Mouse (Mus musculus) testis, adult 2 months (tissue): Measurements from ENCODE around the gene Itpkb. TPM values are rescaled to one million over a fixed set of nuclear protein-coding genes. Genes with fewer than 3 reads are reported as not detected.

Experiments
- H3K27ac ChIP-seq: fragments of 200-500 bp; 2 replicates; pipeline ENCODE4 v1.5.1; 2012; ENCODE audit warnings: low read depth, low read length; ENCODE audit not compliant: control insufficient read depth, insufficient read depth
- H3K27me3 ChIP-seq: fragments of 200-500 bp; 2 replicates; pipeline ENCODE4 v1.6.1; 2012; ENCODE audit warnings: mild to moderate bottlenecking, low read length, moderate library complexity; ENCODE audit not compliant: control insufficient read depth, insufficient read depth
- H3K36me3 ChIP-seq: fragments of 200-500 bp; 2 replicates; pipeline ENCODE4 v1.6.1; 2012; ENCODE audit warnings: mild to moderate bottlenecking, low read length; ENCODE audit not compliant: control insufficient read depth, insufficient read depth
- H3K4me1 ChIP-seq: fragments of 200-500 bp; 2 replicates; pipeline ENCODE4 v1.6.1; 2012; ENCODE audit warnings: low read length; ENCODE audit not compliant: control insufficient read depth, insufficient read depth
- H3K4me3 ChIP-seq: fragments of 200-500 bp; 2 replicates; pipeline ENCODE4 v1.5.1; 2012; ENCODE audit warnings: low read depth, mild to moderate bottlenecking, low read length, moderate library complexity, mixed read lengths; ENCODE audit not compliant: control insufficient read depth
- CTCF ChIP-seq: fragments of 200-500 bp; IDR thresholded peaks from 2 replicates; pipeline ENCODE4 v1.5.1; 2012; ENCODE audit warnings: low read depth, mild to moderate bottlenecking, inconsistent platforms, low read length, moderate library complexity; ENCODE audit not compliant: control insufficient read depth, insufficient read depth, insufficient replicate concordance
- POLR2A ChIP-seq: fragments of 200-500 bp; IDR thresholded peaks from 2 replicates; pipeline ENCODE4 v1.6.1; 2012; ENCODE audit warnings: low read depth, mild to moderate bottlenecking, inconsistent platforms, low read length, moderate library complexity; ENCODE audit not compliant: control insufficient read depth
- polyA plus RNA-seq: library from polyadenylated mRNA; depleted of rRNA; stranded (reverse); fragments of >200 nt; gene quantifications from 2 replicates; pipeline ENCODE4 v1.2.3, GENCODE M21; 2012

Itpkb gene
- polyA plus RNA-seq, 1 experiment = 9.9 TPM

- Histone ChIP-seq H3K27me3 (no peaks in the 10 kb centered on the region), H3K4me3 (no peak overlapping the region), H3K27ac (no peak overlapping the region), H3K4me1 (peaks cover 17% of the 10 kb centered on the region), H3K36me3 (no peaks in the 10 kb centered on the region)
- TF ChIP-seq POLR2A = no peak
These were observed 39.9 kb upstream of the Itpkb start for GRCm38 (mm10) chr1:180290358-180290757.

- Histone ChIP-seq H3K27ac (no peak overlapping the region), H3K27me3 (no peaks in the 10 kb centered on the region), H3K4me3 (no peak overlapping the region), H3K4me1 (no peaks in the 10 kb centered on the region), H3K36me3 (no peaks in the 10 kb centered on the region)
- no peak for TF ChIP-seq POLR2A
- no peak for TF ChIP-seq CTCF
These were observed 34.2 kb upstream of the Itpkb start for GRCm38 (mm10) chr1:180296088-180296487.

GRCm38 (mm10) chr1:180299697-180300096 lies 30.6 kb upstream of the Itpkb start:
- H3K4me1 ChIP-seq = peaks cover 2% of the 10 kb centered on the region; the same call in 1 of the 2 replicates
- H3K27ac ChIP-seq = no peak overlapping the region
- TF ChIP-seq POLR2A = no peak
- TF ChIP-seq CTCF = no peak
- H3K27me3 ChIP-seq = no peaks in the 10 kb centered on the region
- no peak overlapping the region for H3K4me3 ChIP-seq
- no peaks in the 10 kb centered on the region for H3K36me3 ChIP-seq

GRCm38 (mm10) chr1:180300292-180300691 lies 30.0 kb upstream of the Itpkb start:
- Histone ChIP-seq H3K4me3 (no peak overlapping the region), H3K36me3 (no peaks in the 10 kb centered on the region), H3K27me3 (no peaks in the 10 kb centered on the region), H3K4me1 (peaks cover 2% of the 10 kb centered on the region; the same call in 1 of the 2 replicates), H3K27ac (no peak overlapping the region)
- TF ChIP-seq POLR2A = no peak
- TF ChIP-seq CTCF = no peak

GRCm38 (mm10) chr1:180300997-180301396 lies 29.3 kb upstream of the Itpkb start:
- Histone ChIP-seq H3K36me3 (no peaks in the 10 kb centered on the region), H3K4me3 (no peak overlapping the region), H3K4me1 (peaks cover 2% of the 10 kb centered on the region; the same call in 1 of the 2 replicates), H3K27ac (no peak overlapping the region), H3K27me3 (no peaks in the 10 kb centered on the region)
- TF ChIP-seq POLR2A (no peak), CTCF (no peak)

GRCm38 (mm10) chr1:180302253-180303120 lies 27.8 kb upstream of the Itpkb start:
- Histone ChIP-seq H3K27me3 (no peaks in the 10 kb centered on the region), H3K4me1 (peaks cover 2% of the 10 kb centered on the region; the same call in 1 of the 2 replicates), H3K27ac (no peak overlapping the region; the same call in 1 of the 2 replicates), H3K4me3 (no peak overlapping the region), H3K36me3 (no peaks in the 10 kb centered on the region)
- no peak for TF ChIP-seq POLR2A
- no peak for TF ChIP-seq CTCF

- Histone ChIP-seq H3K4me1 (peaks cover 2% of the 10 kb centered on the region; the same call in 1 of the 2 replicates), H3K27me3 (no peaks in the 10 kb centered on the region), H3K27ac (no peak overlapping the region), H3K4me3 (no peak overlapping the region), H3K36me3 (no peaks in the 10 kb centered on the region)
- TF ChIP-seq CTCF = no peak
- TF ChIP-seq POLR2A = no peak
These were observed 26.7 kb upstream of the Itpkb start for GRCm38 (mm10) chr1:180303600-180303999.
